Mouse (Mus musculus) MEL (cell line): Measurements from ENCODE around the gene Limk1. TPM values are rescaled to one million over a fixed set of nuclear protein-coding genes. Genes with fewer than 3 reads are reported as not detected.

Experiments
- DNase-seq: peaks from one replicate; pipeline ENCODE4 v3.0.0; 2011; ENCODE audit warnings: low read depth, low spot score
- H3K27ac ChIP-seq: 2 replicates; pipeline ENCODE4 v1.5.1; 2012; ENCODE audit warnings: low read depth, mild to moderate bottlenecking, control low read depth, low read length, moderate library complexity; ENCODE audit not compliant: control insufficient read depth
- H3K27me3 ChIP-seq, 2 experiments: fragments of 150-350 bp in 1 of 2; sonication (generic) in 1 of 2; 2 replicates each; pipeline ENCODE4 v1.6.1; 2012; ENCODE audit warnings: low read length in 2 of 2, mild to moderate bottlenecking in 2 of 2, improper control_type of control experiment in 1 of 2, moderate library complexity in 1 of 2; ENCODE audit not compliant: insufficient read depth in 2 of 2, control insufficient read depth in 1 of 2
- H3K36me3 ChIP-seq, 2 experiments: 2 replicates each; pipeline ENCODE4 v1.6.1; 2012 to 2014; ENCODE audit warnings: low read length in 2 of 2, improper control_type of control experiment in 1 of 2, inconsistent platforms in 1 of 2, mild to moderate bottlenecking in 1 of 2; ENCODE audit not compliant: insufficient read depth in 2 of 2, control insufficient read depth in 1 of 2
- H3K4me1 ChIP-seq, 2 experiments: fragments of 150-350 bp in 1 of 2; sonication (generic) in 1 of 2; 2 replicates each; pipeline ENCODE4 v1.6.1; 2012; ENCODE audit warnings: low read length in 2 of 2, improper control_type of control experiment in 1 of 2, mild to moderate bottlenecking in 1 of 2; ENCODE audit not compliant: insufficient read depth in 2 of 2, control insufficient read depth in 1 of 2
- H3K4me3 ChIP-seq, 2 experiments: fragments of 150-350 bp in 1 of 2; sonication (generic) in 1 of 2; 2 replicates each; pipeline ENCODE4 v1.5.1; 2012; ENCODE audit warnings: low read depth in 2 of 2, low read length in 2 of 2, mild to moderate bottlenecking in 2 of 2, moderate library complexity in 2 of 2, control low read depth in 1 of 2, improper control_type of control experiment in 1 of 2; ENCODE audit not compliant: control insufficient read depth in 1 of 2, insufficient read depth in 1 of 2
- H3K79me2 ChIP-seq: 2 replicates; pipeline ENCODE4 v1.6.1; 2012; ENCODE audit warnings: mild to moderate bottlenecking, low read length, moderate library complexity; ENCODE audit not compliant: control insufficient read depth, poor library complexity, insufficient read depth
- H3K9ac ChIP-seq: 2 replicates; pipeline ENCODE4 v1.6.1; 2012; ENCODE audit warnings: low read depth, mild to moderate bottlenecking, control low read depth, low read length, moderate library complexity; ENCODE audit not compliant: control insufficient read depth, poor library complexity, severe bottlenecking
- H3K9me3 ChIP-seq: fragments of 150-350 bp; sonication (generic); replicated peaks from 2 replicates; pipeline ENCODE4 v1.6.1; 2012; ENCODE audit warnings: mild to moderate bottlenecking, low read length, improper control_type of control experiment, moderate library complexity; ENCODE audit not compliant: insufficient read depth
- BHLHE40 ChIP-seq: IDR thresholded peaks from 2 replicates; pipeline ENCODE4 v1.6.1; 2012; ENCODE audit warnings: low read depth, mild to moderate bottlenecking, inconsistent platforms, low read length, improper control_type of control experiment, borderline replicate concordance
- CHD1 ChIP-seq: IDR thresholded peaks from 2 replicates; pipeline ENCODE4 v1.6.1; 2012; ENCODE audit warnings: low read depth, mild to moderate bottlenecking, inconsistent platforms, low read length, improper control_type of control experiment
- CHD2 ChIP-seq: IDR thresholded peaks from 2 replicates; pipeline ENCODE4 v1.6.1; 2011; ENCODE audit warnings: low read length, improper control_type of control experiment
- CTCF ChIP-seq, 3 experiments: IDR thresholded peaks in 2 of 3; conservative IDR thresholded peaks in 1 of 3; 2 replicates each; pipeline ENCODE4 v1.5.1; 2011 to 2012; ENCODE audit warnings: low read length in 3 of 3, low read depth in 2 of 3, mild to moderate bottlenecking in 2 of 3, improper control_type of control experiment in 1 of 3, inconsistent platforms in 1 of 3, mixed read lengths in 1 of 3, moderate library complexity in 1 of 3; ENCODE audit not compliant: control insufficient read depth in 1 of 3, insufficient read depth in 1 of 3, poor library complexity in 1 of 3, severe bottlenecking in 1 of 3
- ELF1 ChIP-seq: IDR thresholded peaks from 2 replicates; pipeline ENCODE4 v1.6.1; 2014; ENCODE audit warnings: low read depth, mild to moderate bottlenecking, inconsistent platforms, low read length, improper control_type of control experiment, moderate library complexity
- EP300 ChIP-seq, 2 experiments: IDR thresholded peaks; 2 replicates each; pipeline ENCODE4 v1.6.1; 2011; ENCODE audit warnings: improper control_type of control experiment in 2 of 2, low read length in 2 of 2, low read depth in 1 of 2, mild to moderate bottlenecking in 1 of 2
- ETS1 ChIP-seq: IDR thresholded peaks from 2 replicates; pipeline ENCODE4 v1.6.1; 2012; ENCODE audit warnings: low read depth, mild to moderate bottlenecking, inconsistent platforms, low read length, improper control_type of control experiment, moderate library complexity
- JUND ChIP-seq: IDR thresholded peaks from 2 replicates; pipeline ENCODE4 v1.6.1; 2011; ENCODE audit warnings: low read depth, mild to moderate bottlenecking, improper control_type of control experiment, low read length
- MAZ ChIP-seq: IDR thresholded peaks from 2 replicates; pipeline ENCODE4 v1.6.1; 2012; ENCODE audit warnings: low read depth, mild to moderate bottlenecking, inconsistent platforms, low read length, improper control_type of control experiment
- MEF2A ChIP-seq: IDR thresholded peaks from 2 replicates; pipeline ENCODE4 v1.6.1; 2014; ENCODE audit warnings: low read depth, mild to moderate bottlenecking, inconsistent platforms, low read length, improper control_type of control experiment; ENCODE audit not compliant: poor library complexity, insufficient replicate concordance, severe bottlenecking; ENCODE audit errors: extremely low read depth
- MYB ChIP-seq: IDR thresholded peaks from 2 replicates; pipeline ENCODE4 v1.6.1; 2011; ENCODE audit warnings: mild to moderate bottlenecking, low read depth, low read length, improper control_type of control experiment
- NELFE ChIP-seq: IDR thresholded peaks from 2 replicates; pipeline ENCODE4 v1.6.1; 2011; ENCODE audit warnings: low read depth, low read length, improper control_type of control experiment
- NRF1 ChIP-seq: IDR thresholded peaks from 2 replicates; pipeline ENCODE4 v1.6.1; 2014; ENCODE audit warnings: low read depth, mild to moderate bottlenecking, inconsistent platforms, low read length, improper control_type of control experiment, moderate library complexity; ENCODE audit not compliant: poor library complexity, insufficient read depth, severe bottlenecking
- POLR2AphosphoS2 ChIP-seq: IDR thresholded peaks from 2 replicates; pipeline ENCODE4 v1.6.1; 2011; ENCODE audit warnings: low read length, improper control_type of control experiment
- SIN3A ChIP-seq: IDR thresholded peaks from 2 replicates; pipeline ENCODE4 v1.6.1; 2012; ENCODE audit warnings: low read length, improper control_type of control experiment, inconsistent platforms
- SMC3 ChIP-seq: IDR thresholded peaks from 2 replicates; pipeline ENCODE4 v1.6.1; 2011; ENCODE audit warnings: low read depth, low read length, improper control_type of control experiment
- TAL1 ChIP-seq: IDR thresholded peaks from 2 replicates; pipeline ENCODE4 v1.6.1; 2012; ENCODE audit warnings: mild to moderate bottlenecking, inconsistent platforms, low read length, moderate library complexity, mixed read lengths
- TBP ChIP-seq: IDR thresholded peaks from 2 replicates; pipeline ENCODE4 v1.8.0; 2011; ENCODE audit warnings: low read depth, low read length, improper control_type of control experiment
- UBTF ChIP-seq: IDR thresholded peaks from 2 replicates; pipeline ENCODE4 v1.6.1; 2012; ENCODE audit warnings: low read depth, mild to moderate bottlenecking, inconsistent platforms, low read length, improper control_type of control experiment, moderate library complexity, borderline replicate concordance; ENCODE audit not compliant: insufficient read depth
- ZC3H11A ChIP-seq: IDR thresholded peaks from 2 replicates; pipeline ENCODE4 v1.6.1; 2012; ENCODE audit warnings: low read depth, mild to moderate bottlenecking, inconsistent platforms, low read length, improper control_type of control experiment
- ZKSCAN1 ChIP-seq: IDR thresholded peaks from 2 replicates; pipeline ENCODE4 v1.6.1; 2012; ENCODE audit warnings: low read depth, mild to moderate bottlenecking, inconsistent platforms, low read length, improper control_type of control experiment, moderate library complexity
- ZMIZ1 ChIP-seq: IDR thresholded peaks from 2 replicates; pipeline ENCODE4 v1.6.1; 2012; ENCODE audit warnings: low read depth, mild to moderate bottlenecking, inconsistent platforms, low read length, improper control_type of control experiment, moderate library complexity
- ZNF384 ChIP-seq: IDR thresholded peaks from 2 replicates; pipeline ENCODE4 v1.6.1; 2012; ENCODE audit warnings: low read depth, mild to moderate bottlenecking, inconsistent platforms, low read length, improper control_type of control experiment
- polyA plus RNA-seq, 2 experiments: library from polyadenylated mRNA; stranded (reverse) in 1 of 2; unstranded in 1 of 2; fragments of >175 nt in 1 of 2; fragments of >200 nt in 1 of 2; gene quantifications; 2 replicates each; pipeline versions ENCODE4 v1.2.1 to v1.2.4; 2012; ENCODE audit warnings: low replicate concordance in 2 of 2, low read depth in 1 of 2; ENCODE audit not compliant: insufficient read length in 2 of 2, insufficient read depth in 1 of 2, missing spikeins in 1 of 2
- total RNA-seq: library from RNA; depleted of rRNA; stranded (reverse); fragments of 300-350 nt; gene quantifications from 2 replicates; pipeline ENCODE4 v1.2.3, GENCODE M21; 2012

The Limk1 gene
- total and polyA plus RNA-seq, 3 experiments: 7.3 to 14.8 TPM; not detected in 1

GRCm38 (mm10) chr5:134678031-134678430 lies 10.4 kb downstream of the Limk1 start:
- DNase-seq: no peak
- no peak overlapping the region for H3K9ac ChIP-seq
- no peaks in the 10 kb centered on the region for H3K36me3 ChIP-seq
- peaks cover 0 to 6% of the 10 kb centered on the region in 2 experiments; a peak in 1 of 4 replicates for H3K4me1 ChIP-seq
- H3K79me2 ChIP-seq: no peaks in the 10 kb centered on the region
- H3K27ac ChIP-seq: no peak overlapping the region
- H3K27me3 ChIP-seq: no peaks in the 10 kb centered on the region
- H3K4me3 ChIP-seq: no peak overlapping the region
- no peak for TF ChIP-seq JUND
- TF ChIP-seq BHLHE40: no peak
- TF ChIP-seq TBP: no peak
- TF ChIP-seq NRF1: no peak
- TF ChIP-seq ZNF384: no peak
- no peak for TF ChIP-seq MYB
- TF ChIP-seq ZC3H11A: no peak
- no peak for TF ChIP-seq EP300 (IDR thresholded peaks at IDR 0.05; ENCODE audit: low read depth in 1 of 2, low read length in 2 of 2)
- no peak for TF ChIP-seq MAZ
- no peak for TF ChIP-seq MEF2A
- TF ChIP-seq SIN3A: no peak
- no peaks in the 10 kb centered on the region for H3K9me3 ChIP-seq

- no peak overlapping the region for H3K4me3 ChIP-seq
- no peak for DNase-seq
- H3K9me3 ChIP-seq: no peaks in the 10 kb centered on the region
- no peaks in the 10 kb centered on the region for H3K36me3 ChIP-seq
- H3K27me3 ChIP-seq: no peaks in the 10 kb centered on the region
- no peak for TF ChIP-seq ZKSCAN1
- TF ChIP-seq NRF1: no peak
- no peak for TF ChIP-seq ZMIZ1
- no peak for TF ChIP-seq MEF2A
- TF ChIP-seq POLR2AphosphoS2: no peak
- TF ChIP-seq SIN3A: no peak
- no peak for TF ChIP-seq MAZ
- TF ChIP-seq CHD2: no peak
- no peak for TF ChIP-seq ZC3H11A
- no peak for TF ChIP-seq ETS1
- TF ChIP-seq ELF1: no peak
- TF ChIP-seq TAL1: no peak
- TF ChIP-seq BHLHE40: no peak
- TF ChIP-seq CTCF (IDR thresholded peaks at IDR 0.05 in 2 of 3, conservative IDR thresholded peaks at IDR 0.05 in 1 of 3; ENCODE audit: control insufficient read depth in 1 of 3, insufficient read depth in 1 of 3, low read depth in 2 of 3, low read length in 3 of 3, poor library complexity in 1 of 3, severe bottlenecking in 1 of 3): no peak
- no peak for TF ChIP-seq MYB
- TF ChIP-seq CHD1: no peak
- no peak for TF ChIP-seq NELFE
- TF ChIP-seq UBTF: no peak
- TF ChIP-seq SMC3: no peak
- H3K9ac ChIP-seq: no peak overlapping the region
- no peak overlapping the region for H3K27ac ChIP-seq
- peaks cover 0 to 6% of the 10 kb centered on the region in 2 experiments; a peak in 1 of 4 replicates for H3K4me1 ChIP-seq
- no peaks in the 10 kb centered on the region for H3K79me2 ChIP-seq
Observed at GRCm38 (mm10) chr5:134677491-134677890, 10.9 kb downstream of the Limk1 start.
